Mouse (Mus musculus): ENCODE data around the gene Fli1. TPM values are rescaled to one million over a fixed set of nuclear protein-coding genes. Genes with fewer than 3 reads are reported as not detected.
A peak's percentile ranks its signal among the peaks of the same experiment; 100 is the strongest.

Fli1 gene
- polyA plus RNA-seq (2015; fragmentation: Nextera tagmentation; extraction: Ambion mirVana), result 7.9 and 12.5 TPM in 2 replicates

- Histone ChIP-seq H3K27me3 (replicated peaks) (peaks cover 77% of the 10 kb centered on the region), H3K4me1 (peaks cover 50% of the 10 kb centered on the region), H3K36me3 (no peaks in the 10 kb centered on the region), H3K9ac (replicated peaks) (peak within 1 kb of the TSS; percentile 32; the same call in 1 of the 2 replicates), H3K27ac (replicated peaks) (peak within 1 kb of the TSS; percentile 54), H3K9me3 (replicated peaks) (no peaks in the 10 kb centered on the region), H3K4me3 (replicated peaks) (peak within 1 kb of the TSS; percentile 53), H3K4me2 (peak within 1 kb of the TSS; percentile 93)
- under 1% methylated on average over 41 of the region's 41 CpGs for WGBS
- no peak for ATAC-seq (ENCODE audit: low FRiP score)
Measured at GRCm38 (mm10) chr9:32542212-32543039, at the start of gene Fli1. Fli1 (minus strand) TSS chr9:32542861.

- H3K9ac ChIP-seq (replicated peaks), result no peak overlapping the region
- no peak overlapping the region for H3K4me3 ChIP-seq (replicated peaks)
- H3K27me3 ChIP-seq (replicated peaks), result peaks cover 10% of the 10 kb centered on the region
- peaks cover 11% of the 10 kb centered on the region for H3K4me1 ChIP-seq
- H3K27ac ChIP-seq (replicated peaks), result 0 out of 2 replicates have a peak overlapping the region, but pooled peaks have one; percentile 4
- no peaks in the 10 kb centered on the region for H3K9me3 ChIP-seq (replicated peaks)
- no peaks in the 10 kb centered on the region for H3K36me3 ChIP-seq
- peak; percentile 91 for ATAC-seq (ENCODE audit: low FRiP score)
- WGBS, result 10% methylated on average over 14 of the region's 14 CpGs
- H3K4me2 ChIP-seq, result peak overlapping the region; percentile 33
Measured at GRCm38 (mm10) chr9:32591732-32592582, 49.3 kb upstream of the Fli1 start.

- peaks cover 11% of the 10 kb centered on the region for H3K4me1 ChIP-seq
- no peaks in the 10 kb centered on the region for H3K9me3 ChIP-seq (replicated peaks)
- WGBS, result 39% methylated on average over 5 of the region's 5 CpGs
- H3K36me3 ChIP-seq, result no peaks in the 10 kb centered on the region
- peaks cover 10% of the 10 kb centered on the region for H3K27me3 ChIP-seq (replicated peaks)
- no peak overlapping the region for H3K4me3 ChIP-seq (replicated peaks)
- no peak overlapping the region for H3K27ac ChIP-seq (replicated peaks)
- H3K4me2 ChIP-seq, result no peak overlapping the region
- no peak for ATAC-seq (ENCODE audit: low FRiP score)
- H3K9ac ChIP-seq (replicated peaks), result no peak overlapping the region
Measured at GRCm38 (mm10) chr9:32590571-32590970, 47.9 kb upstream of the Fli1 start.

- H3K27ac ChIP-seq (replicated peaks), result no peak overlapping the region
- no peak overlapping the region for H3K9ac ChIP-seq (replicated peaks)
- H3K9me3 ChIP-seq (replicated peaks), result no peaks in the 10 kb centered on the region
- H3K27me3 ChIP-seq (replicated peaks), result peaks cover 10% of the 10 kb centered on the region
- H3K36me3 ChIP-seq, result no peaks in the 10 kb centered on the region
- H3K4me3 ChIP-seq (replicated peaks), result no peak overlapping the region
- WGBS, result 11% methylated on average over 8 of the region's 8 CpGs
- no peak overlapping the region for H3K4me2 ChIP-seq
- peak; percentile 60; the same call in 1 of the 2 replicates for ATAC-seq (ENCODE audit: low FRiP score)
- peaks cover 11% of the 10 kb centered on the region for H3K4me1 ChIP-seq
Measured at GRCm38 (mm10) chr9:32589900-32590299, 47.2 kb upstream of the Fli1 start.

GRCm38 (mm10) chr9:32585357-32585756, 42.7 kb upstream of the Fli1 start:
- Histone ChIP-seq H3K27ac (replicated peaks) (no peak overlapping the region), H3K27me3 (replicated peaks) (no peaks in the 10 kb centered on the region), H3K9me3 (replicated peaks) (no peaks in the 10 kb centered on the region), H3K4me1 (no peaks in the 10 kb centered on the region), H3K9ac (replicated peaks) (no peak overlapping the region), H3K4me2 (no peak overlapping the region), H3K4me3 (replicated peaks) (no peak overlapping the region), H3K36me3 (no peaks in the 10 kb centered on the region)
- 46% methylated on average over 7 of the region's 7 CpGs for WGBS
- no peak for ATAC-seq (ENCODE audit: low FRiP score)

GRCm38 (mm10) chr9:32583905-32584304, 41.2 kb upstream of the Fli1 start:
- H3K4me3 ChIP-seq (replicated peaks), result no peak overlapping the region
- H3K27me3 ChIP-seq (replicated peaks), result no peaks in the 10 kb centered on the region
- no peak overlapping the region for H3K27ac ChIP-seq (replicated peaks)
- WGBS, result 65% methylated on average over 6 of the region's 6 CpGs
- no peaks in the 10 kb centered on the region for H3K36me3 ChIP-seq
- H3K4me1 ChIP-seq, result no peaks in the 10 kb centered on the region
- ATAC-seq (ENCODE audit: low FRiP score), result no peak
- H3K9ac ChIP-seq (replicated peaks), result no peak overlapping the region
- no peak overlapping the region for H3K4me2 ChIP-seq
- no peaks in the 10 kb centered on the region for H3K9me3 ChIP-seq (replicated peaks)

- Histone ChIP-seq H3K9me3 (replicated peaks) (no peaks in the 10 kb centered on the region), H3K27me3 (replicated peaks) (no peaks in the 10 kb centered on the region), H3K36me3 (no peaks in the 10 kb centered on the region), H3K4me1 (no peaks in the 10 kb centered on the region), H3K4me3 (replicated peaks) (no peak overlapping the region), H3K4me2 (no peak overlapping the region), H3K9ac (replicated peaks) (no peak overlapping the region), H3K27ac (replicated peaks) (no peak overlapping the region)
- no peak for ATAC-seq (ENCODE audit: low FRiP score)
- WGBS, result 88% methylated on average over 11 of the region's 11 CpGs
Measured at GRCm38 (mm10) chr9:32581851-32582573, 39.4 kb upstream of the Fli1 start.

- no peak overlapping the region for H3K4me3 ChIP-seq (replicated peaks)
- H3K27ac ChIP-seq (replicated peaks), result no peak overlapping the region
- no peak for ATAC-seq (ENCODE audit: low FRiP score)
- no peaks in the 10 kb centered on the region for H3K27me3 ChIP-seq (replicated peaks)
- 83% methylated on average over 2 of the region's 2 CpGs for WGBS
- no peaks in the 10 kb centered on the region for H3K4me1 ChIP-seq
- H3K9me3 ChIP-seq (replicated peaks), result no peaks in the 10 kb centered on the region
- no peak overlapping the region for H3K9ac ChIP-seq (replicated peaks)
- no peaks in the 10 kb centered on the region for H3K36me3 ChIP-seq
- H3K4me2 ChIP-seq, result no peak overlapping the region
Measured at GRCm38 (mm10) chr9:32578411-32578810, 35.8 kb upstream of the Fli1 start.

GRCm38 (mm10) chr9:32573638-32574037, 31.0 kb upstream of the Fli1 start:
- Histone ChIP-seq H3K27ac (replicated peaks) (no peak overlapping the region), H3K27me3 (replicated peaks) (no peaks in the 10 kb centered on the region), H3K4me3 (replicated peaks) (no peak overlapping the region), H3K9ac (replicated peaks) (no peak overlapping the region), H3K4me1 (no peaks in the 10 kb centered on the region), H3K4me2 (no peak overlapping the region), H3K9me3 (replicated peaks) (no peaks in the 10 kb centered on the region), H3K36me3 (no peaks in the 10 kb centered on the region)
- WGBS, result 80% methylated on average over 4 of the region's 4 CpGs
- no peak for ATAC-seq (ENCODE audit: low FRiP score)

- no peak overlapping the region for H3K4me3 ChIP-seq (replicated peaks)
- no peaks in the 10 kb centered on the region for H3K27me3 ChIP-seq (replicated peaks)
- no peaks in the 10 kb centered on the region for H3K4me1 ChIP-seq
- H3K36me3 ChIP-seq, result no peaks in the 10 kb centered on the region
- H3K27ac ChIP-seq (replicated peaks), result no peak overlapping the region
- H3K9me3 ChIP-seq (replicated peaks), result no peaks in the 10 kb centered on the region
- no peak overlapping the region for H3K9ac ChIP-seq (replicated peaks)
- H3K4me2 ChIP-seq, result no peak overlapping the region
- ATAC-seq (ENCODE audit: low FRiP score), result no peak
- 76% methylated on average over 4 of the region's 4 CpGs for WGBS
Measured at GRCm38 (mm10) chr9:32571676-32572075, 29.0 kb upstream of the Fli1 start.

GRCm38 (mm10) chr9:32570547-32570946, 27.9 kb upstream of the Fli1 start:
- WGBS, result 95% methylated on average over 5 of the region's 5 CpGs
- Histone ChIP-seq H3K4me2 (no peak overlapping the region), H3K27me3 (replicated peaks) (no peaks in the 10 kb centered on the region), H3K9me3 (replicated peaks) (no peaks in the 10 kb centered on the region), H3K9ac (replicated peaks) (no peak overlapping the region), H3K4me3 (replicated peaks) (no peak overlapping the region), H3K36me3 (no peaks in the 10 kb centered on the region), H3K27ac (replicated peaks) (no peak overlapping the region), H3K4me1 (no peaks in the 10 kb centered on the region)
- no peak for ATAC-seq (ENCODE audit: low FRiP score)

Measured in neural tube, embryonic 15.5 days (tissue).